Mouse (Mus musculus): Measurements from ENCODE around the gene Plekho2. TPM values are rescaled to one million over a fixed set of nuclear protein-coding genes. Genes with fewer than 3 reads are reported as not detected.

Gene Plekho2
- 4.1 and 4.8 TPM in 2 replicates for polyA plus RNA-seq (2012; rRNA removed)

DNA sequence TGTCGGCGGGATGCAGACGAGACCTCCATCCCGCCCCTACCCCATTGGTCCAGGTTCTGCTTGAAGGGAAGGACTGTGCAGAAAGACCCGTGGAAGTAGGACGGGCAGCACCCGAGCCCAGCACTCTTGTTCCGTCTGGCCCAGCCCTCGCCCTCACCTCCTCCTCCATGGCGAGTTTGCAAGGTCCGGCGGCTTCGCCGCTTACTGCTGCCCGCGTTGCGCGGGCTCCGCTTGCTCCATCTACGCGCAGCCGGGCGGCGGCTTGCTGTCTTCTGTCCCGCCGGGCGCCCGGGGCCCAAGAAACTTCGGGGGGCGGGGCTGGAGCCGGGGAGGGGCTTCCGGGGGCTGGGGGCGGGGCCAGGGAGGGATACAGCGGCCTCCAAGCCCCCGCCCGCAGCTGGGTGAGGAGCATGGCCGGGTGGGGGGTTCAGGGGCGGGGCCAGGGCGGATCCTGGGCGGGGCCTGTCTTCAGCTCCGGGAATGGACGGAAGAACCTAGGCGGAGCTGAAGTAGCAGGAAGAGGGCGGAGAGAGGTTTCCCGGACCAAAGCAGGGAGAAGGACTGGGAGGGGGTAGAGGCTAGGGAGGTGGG is at the start of gene Plekho2:
TSS of gene Plekho2 (minus strand) at position 260 of the 591 bp plus-strand sequence.

DNA sequence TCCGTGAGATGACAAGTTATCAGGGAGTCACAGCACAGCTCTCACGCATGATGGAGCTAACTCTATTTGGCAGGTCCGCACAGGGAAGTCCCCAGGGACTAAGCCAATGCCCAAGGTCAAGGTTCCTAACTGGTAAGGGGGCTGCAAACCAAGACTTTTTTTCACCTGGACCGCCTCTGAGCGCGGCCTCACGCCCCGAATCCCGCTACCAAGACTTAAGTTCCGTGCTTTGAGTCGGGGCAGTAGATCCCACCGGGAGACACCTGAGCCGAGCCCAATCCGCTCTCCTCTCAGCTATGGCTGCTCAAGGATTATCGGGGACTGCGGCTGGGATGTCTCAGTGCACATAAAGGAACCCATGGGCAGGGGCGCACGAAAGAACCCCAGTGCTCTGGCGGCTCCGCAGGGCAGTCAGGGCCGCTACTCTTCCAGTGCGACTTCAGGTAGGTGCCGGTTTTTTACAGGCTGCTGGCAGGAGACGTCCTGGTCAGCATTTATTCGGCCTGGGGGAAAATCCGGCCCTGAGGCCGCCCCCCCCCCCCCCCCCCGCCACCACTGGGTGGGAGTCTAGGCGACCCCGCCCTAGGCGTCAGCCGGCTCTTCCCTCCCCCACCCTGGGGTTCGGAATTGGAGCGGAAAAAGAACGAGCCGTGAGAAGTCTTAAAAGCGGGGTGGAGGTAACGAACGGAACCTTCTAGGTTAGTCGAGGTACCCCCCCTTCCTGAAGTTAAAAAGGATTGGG is 49.4 kb upstream of the Plekho2 start, which contains the start of gene Rbpms2:
TSS of gene Rbpms2 (plus strand) at position 624 of the 742 bp plus-strand sequence.

DNA sequence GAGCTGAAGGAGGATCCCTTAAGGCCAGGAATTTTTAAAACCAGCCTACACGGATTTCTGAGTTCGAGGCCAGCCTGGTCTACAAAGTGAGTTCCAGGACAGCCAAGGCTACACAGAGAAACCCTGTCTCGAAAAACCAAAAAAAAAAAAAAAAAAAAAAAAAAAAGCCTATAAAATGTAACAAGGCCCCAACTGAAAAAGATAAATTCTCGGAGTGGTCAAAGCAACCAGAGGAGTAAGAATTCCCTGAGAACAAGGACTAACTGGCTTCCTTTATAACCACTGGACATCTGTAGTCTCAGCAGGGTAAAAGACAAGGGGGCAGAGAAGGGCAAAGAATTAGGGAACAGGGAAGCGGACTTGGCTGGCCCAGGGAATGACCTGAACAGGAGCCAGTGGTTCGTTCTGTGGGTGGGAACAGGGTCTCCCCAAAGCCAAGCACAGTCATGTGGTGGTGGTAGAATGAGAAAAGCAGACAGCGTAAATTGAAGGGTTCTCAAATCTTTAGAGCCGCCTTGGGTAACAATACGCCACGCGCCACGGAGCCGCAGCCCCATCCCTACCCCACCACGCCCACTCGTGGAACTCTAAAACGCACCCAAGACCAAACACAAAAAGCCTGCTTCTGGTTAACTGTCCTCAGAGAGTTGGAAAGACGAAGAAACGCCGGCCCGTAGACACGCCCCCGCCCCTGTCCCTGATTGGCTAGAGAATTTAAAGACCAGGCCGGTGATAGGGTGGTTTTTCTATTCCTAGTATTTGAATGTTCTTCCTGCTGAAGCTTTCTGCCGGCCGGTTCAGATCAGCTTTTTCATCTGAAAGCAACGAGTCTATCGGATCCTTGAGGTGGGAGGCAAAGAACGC is 6.8 kb upstream of the Plekho2 start, which contains the start of gene Pif1:
TSS of gene Pif1 (plus strand) at position 755 of the 864 bp plus-strand sequence.

DNA sequence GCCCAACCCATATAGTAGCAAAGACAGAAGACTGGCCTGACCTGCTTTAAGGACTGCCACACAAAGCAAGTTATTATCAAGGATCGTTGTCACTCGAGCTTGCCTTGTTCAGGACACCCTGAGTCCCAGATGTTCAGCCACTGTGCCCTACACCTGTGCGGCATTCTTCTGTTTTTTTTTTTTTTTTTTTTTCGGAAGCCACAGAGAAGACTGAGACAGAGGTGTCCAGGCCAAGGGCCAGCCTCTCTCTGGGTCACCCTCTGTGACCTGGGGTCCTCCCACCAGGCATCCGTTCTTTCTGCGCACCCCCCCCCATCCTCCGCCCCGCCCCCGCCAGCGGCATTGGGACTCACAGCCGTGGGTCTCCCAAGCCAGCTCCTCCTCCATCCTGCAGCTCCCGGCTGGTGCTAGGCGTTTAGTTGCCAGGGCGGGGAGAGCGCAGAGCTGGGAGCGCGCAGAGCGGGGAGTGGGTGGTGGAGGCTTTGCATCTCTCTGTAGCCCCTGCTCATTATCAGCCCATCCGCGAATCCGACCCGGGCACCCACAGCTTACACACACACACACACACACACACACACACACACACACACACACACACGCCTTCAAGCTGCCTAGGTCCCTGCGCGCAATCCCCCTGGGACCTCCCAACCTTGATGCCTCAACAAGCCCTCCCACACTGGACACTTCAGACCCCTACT is 59.9 kb downstream of the Plekho2 start, which contains the start of gene Ankdd1a:
TSS of gene Ankdd1a (minus strand) at position 387 of the 698 bp plus-strand sequence.

Other genes starting within 250 kb of the Plekho2 start
- 14.4 and 15.0 TPM in 2 replicates for gene Pdcd7, start 233.9 kb downstream of the Plekho2 start, polyA plus RNA-seq (2012; rRNA removed)
- gene Ubap1l, start 219.0 kb downstream of the Plekho2 start, polyA plus RNA-seq (2012; rRNA removed) = 10.0 and 13.3 TPM in 2 replicates
- 0.71 and 0.73 TPM in 2 replicates for gene Kbtbd13, start 188.4 kb downstream of the Plekho2 start, polyA plus RNA-seq (2012; rRNA removed)
- gene Rasl12, start 181.5 kb downstream of the Plekho2 start, polyA plus RNA-seq (2012; rRNA removed) = 6.5 and 7.2 TPM in 2 replicates
- gene Slc51b, start 157.1 kb downstream of the Plekho2 start, polyA plus RNA-seq (2012; rRNA removed) = not detected in 2 replicates
- gene Mtfmt, start 144.3 kb downstream of the Plekho2 start, polyA plus RNA-seq (2012; rRNA removed) = 22.2 and 23.2 TPM in 2 replicates
- gene Spg21, start 119.1 kb downstream of the Plekho2 start, polyA plus RNA-seq (2012; rRNA removed) = 45.7 and 50.9 TPM in 2 replicates
- 2.4 and 2.9 TPM in 2 replicates for gene Ankdd1a, start 59.8 kb downstream of the Plekho2 start, polyA plus RNA-seq (2012; rRNA removed)
- 2.2 and 2.4 TPM in 2 replicates for gene Pif1, start 7.1 kb upstream of the Plekho2 start, polyA plus RNA-seq (2012; rRNA removed)
- 3.1 and 3.3 TPM in 2 replicates for gene Rbpms2, start 49.6 kb upstream of the Plekho2 start, polyA plus RNA-seq (2012; rRNA removed)
- gene Oaz2, start 88.0 kb upstream of the Plekho2 start, polyA plus RNA-seq (2012; rRNA removed) = 228 and 229 TPM in 2 replicates
- gene Zfp609, start 247.5 kb upstream of the Plekho2 start, polyA plus RNA-seq (2012; rRNA removed) = 14.9 and 19.7 TPM in 2 replicates

Measured in central nervous system, embryonic 18 days (tissue).